In genomic region chr7:81789095-81789757, GRCm38 (mm10) we compare ENCODE assay signal across 8 mouse cellular contexts. TPM values are rescaled to one million over a fixed set of nuclear protein-coding genes. Genes with fewer than 3 reads are reported as not detected.
DNase-seq lines count a peak whose midpoint lies in the region; ATAC-seq and TF ChIP-seq lines count a peak whose summit lies in the region.

TSS of gene 3110040N11Rik (minus strand) at chr7:81789478.

- peaks cover 30% of the 10 kb centered on the region for H3K36me3 ChIP-seq in embryonic facial prominence, embryonic 13.5 days
- no peaks in the 10 kb centered on the region for H3K36me3 ChIP-seq in kidney, adult 2 months (ENCODE audit: control insufficient read depth, insufficient read depth, low read length)
- peaks cover 34% of the 10 kb centered on the region for H3K36me3 ChIP-seq in limb, embryonic 12.5 days
- peaks cover 16% of the 10 kb centered on the region for H3K36me3 ChIP-seq in midbrain, embryonic 15.5 days (replicated peaks)
- peaks cover 6% of the 10 kb centered on the region for H3K36me3 ChIP-seq in spleen, adult 2 months (ENCODE audit: control insufficient read depth, insufficient read depth, low read length)

- peak; percentile 86 for TF ChIP-seq POLR2A in kidney, adult 2 months (IDR thresholded peaks at IDR 0.05; ENCODE audit: low read depth, low read length)
- TF ChIP-seq POLR2A in spleen, adult 2 months (IDR thresholded peaks at IDR 0.05; ENCODE audit: low read depth, low read length) = peak; percentile 96

- TF ChIP-seq CTCF in kidney, adult 2 months (conservative IDR thresholded peaks at IDR 0.05; ENCODE audit: insufficient read depth, insufficient read length, low read depth, low read length) = peak; percentile 64
- TF ChIP-seq CTCF in spleen, adult 2 months (IDR thresholded peaks at IDR 0.05; ENCODE audit: extremely low read depth, insufficient read depth, insufficient read length, insufficient replicate concordance) = peak; percentile 70; the same call in 1 of the 2 replicates

- peaks cover 5% of the 10 kb centered on the region for H3K4me1 ChIP-seq in embryonic facial prominence, embryonic 13.5 days
- H3K4me1 ChIP-seq in kidney, adult 2 months (ENCODE audit: control insufficient read depth, insufficient read depth, low read length) = peaks cover 9% of the 10 kb centered on the region; the same call in 1 of the 2 replicates
- peaks cover 9% of the 10 kb centered on the region for H3K4me1 ChIP-seq in limb, embryonic 12.5 days (replicated peaks)
- H3K4me1 ChIP-seq in midbrain, embryonic 15.5 days = peaks cover 14% of the 10 kb centered on the region
- H3K4me1 ChIP-seq in spleen, adult 2 months (ENCODE audit: control insufficient read depth, insufficient read depth, insufficient read length) = no peaks in the 10 kb centered on the region; the same call in 1 of the 2 replicates

- peak within 1 kb of the TSS; percentile 69 for H3K4me3 ChIP-seq in embryonic facial prominence, embryonic 13.5 days
- peak within 1 kb of the TSS; percentile 89 for H3K4me3 ChIP-seq in kidney, adult 2 months (ENCODE audit: insufficient read depth, low read depth, low read length)
- peak within 1 kb of the TSS; percentile 62 for H3K4me3 ChIP-seq in limb, embryonic 12.5 days (replicated peaks)
- H3K4me3 ChIP-seq in midbrain, embryonic 15.5 days = peak within 1 kb of the TSS; percentile 54
- H3K4me3 ChIP-seq in spleen, adult 2 months (ENCODE audit: extremely low read depth, insufficient read depth, insufficient read length) = peak within 1 kb of the TSS; percentile 84

- no peaks in the 10 kb centered on the region for H3K9me3 ChIP-seq in embryonic facial prominence, embryonic 13.5 days
- H3K9me3 ChIP-seq in limb, embryonic 12.5 days = no peaks in the 10 kb centered on the region
- H3K9me3 ChIP-seq in midbrain, embryonic 15.5 days = no peaks in the 10 kb centered on the region

- WGBS in embryonic facial prominence, embryonic 13.5 days = under 1% methylated on average over 38 of the region's 38 CpGs
- under 1% methylated on average over 38 of the region's 38 CpGs for WGBS in kidney, adult 2 months
- WGBS in limb, embryonic 12.5 days = under 1% methylated on average over 38 of the region's 38 CpGs
- under 1% methylated on average over 38 of the region's 38 CpGs for WGBS in midbrain, embryonic 15.5 days
- WGBS in spleen, adult 2 months = under 1% methylated on average over 38 of the region's 38 CpGs

- peak within 1 kb of the TSS; percentile 90 for H3K9ac ChIP-seq in embryonic facial prominence, embryonic 13.5 days
- peak within 1 kb of the TSS; percentile 83 for H3K9ac ChIP-seq in limb, embryonic 12.5 days (replicated peaks)
- H3K9ac ChIP-seq in midbrain, embryonic 15.5 days = peak within 1 kb of the TSS; percentile 66

- DNase-seq in 3134 (ENCODE audit: extremely low read depth, insufficient read length, low spot score) = peak; percentile 93
- DNase-seq in adrenal gland, postnatal 36 days = peak; percentile 88 to 90
- peak; percentile 89 for DNase-seq in heart, adult 18-20 months
- peak; percentile 87 for DNase-seq in kidney, adult 2 months
- DNase-seq in spleen, adult 2 months (ENCODE audit: low read depth in 1 of 2, low spot score in 2 of 2) = peak; percentile 79 to 83

- no peaks in the 10 kb centered on the region for H3K27me3 ChIP-seq in embryonic facial prominence, embryonic 13.5 days
- H3K27me3 ChIP-seq in kidney, adult 2 months (replicated peaks; ENCODE audit: control insufficient read depth, insufficient read depth, low read length) = no peaks in the 10 kb centered on the region
- H3K27me3 ChIP-seq in limb, embryonic 12.5 days = no peaks in the 10 kb centered on the region
- no peaks in the 10 kb centered on the region for H3K27me3 ChIP-seq in midbrain, embryonic 15.5 days (replicated peaks)
- no peaks in the 10 kb centered on the region for H3K27me3 ChIP-seq in spleen, adult 2 months (ENCODE audit: control insufficient read depth, insufficient read depth, low read length)

- H3K27ac ChIP-seq in embryonic facial prominence, embryonic 13.5 days = peak within 1 kb of the TSS; percentile 98
- H3K27ac ChIP-seq in kidney, adult 2 months (ENCODE audit: insufficient read depth, low read depth, low read length) = peak within 1 kb of the TSS; percentile 76
- H3K27ac ChIP-seq in limb, embryonic 12.5 days = peak within 1 kb of the TSS; percentile 98
- peak within 1 kb of the TSS; percentile 97 for H3K27ac ChIP-seq in midbrain, embryonic 15.5 days
- peak within 1 kb of the TSS; percentile 97 for H3K27ac ChIP-seq in spleen, adult 2 months (ENCODE audit: insufficient read depth, low read length)

- ATAC-seq in embryonic facial prominence, embryonic 13.5 days (ENCODE audit: insufficient number of reproducible peaks, insufficient read depth, low FRiP score, low TSS enrichment, low read depth) = peak; percentile 92
- peak; percentile 82 for ATAC-seq in limb, embryonic 12.5 days (ENCODE audit: insufficient number of reproducible peaks, insufficient read depth, low FRiP score, low TSS enrichment, low read depth)
- ATAC-seq in midbrain, embryonic 15.5 days (replicated peaks) = peak; percentile 96

- H3K4me2 ChIP-seq in embryonic facial prominence, embryonic 13.5 days = peak within 1 kb of the TSS; percentile 79
- peak within 1 kb of the TSS; percentile 79 for H3K4me2 ChIP-seq in limb, embryonic 12.5 days
- peak within 1 kb of the TSS; percentile 69 for H3K4me2 ChIP-seq in midbrain, embryonic 15.5 days

RNA-seq across cellular contexts. Expression of gene 3110040N11Rik, which starts in this region (rescaled TPM):
- 10 to 100 TPM; 30.9 to 41.0 TPM for total RNA-seq in adrenal gland, postnatal 36 days (2021)
- 55.4 and 65.6 TPM in 2 replicates for polyA plus RNA-seq in embryonic facial prominence, embryonic 13.5 days (2015; fragmentation: Nextera tagmentation; extraction: Ambion mirVana)
- total RNA-seq in heart, adult 18-20 months (2021) = 10 to 100 TPM; 27.6 to 32.3 TPM
- polyA plus RNA-seq in kidney, adult 2 months (2012; rRNA removed) = 36.8 and 40.3 TPM in 2 replicates
- polyA plus RNA-seq in limb, embryonic 12.5 days (2016; fragmentation: Nextera tagmentation; extraction: Ambion mirVana) = 50.4 and 57.2 TPM in 2 replicates
- 56.1 and 61.1 TPM in 2 replicates for polyA plus RNA-seq in midbrain, embryonic 15.5 days (2015; fragmentation: Nextera tagmentation; extraction: Ambion mirVana)
- 14.0 and 16.9 TPM in 2 replicates for polyA plus RNA-seq in spleen, adult 2 months (2012; rRNA removed)

Comparison
In these comparisons a context has a peak if more than half of its experiments do, and no peak if none do; other contexts are left out.
1. Peak in every context shown above with its lines: DNase-seq, ATAC-seq, H3K4me3 ChIP-seq and H3K27ac ChIP-seq.